Mouse (Mus musculus) MEL (cell line): ENCODE measurements at regions not wholly inside any gene's neighbourhood (a gene's known extent, or its start where the extent isn't known, plus 50 kb on each side); places are given as distances from the start of the nearest gene placed in this dataset.
"Not testable (repeated sequence)": the region's sequence is repeated elsewhere in the genome, so short reads cannot be mapped to it uniquely, and the experiment has no call there.

Experiments used
- DNase-seq: peaks from one replicate; pipeline ENCODE4 v3.0.0; 2011; ENCODE audit warnings: low read depth, low spot score
- H3K27ac ChIP-seq: 2 replicates; pipeline ENCODE4 v1.5.1; 2012; ENCODE audit warnings: low read depth, mild to moderate bottlenecking, control low read depth, low read length, moderate library complexity; ENCODE audit not compliant: control insufficient read depth
- H3K27me3 ChIP-seq, 2 experiments: fragments of 150-350 bp in 1 of 2; sonication (generic) in 1 of 2; 2 replicates each; pipeline ENCODE4 v1.6.1; 2012; ENCODE audit warnings: low read length in 2 of 2, mild to moderate bottlenecking in 2 of 2, improper control_type of control experiment in 1 of 2, moderate library complexity in 1 of 2; ENCODE audit not compliant: insufficient read depth in 2 of 2, control insufficient read depth in 1 of 2
- H3K36me3 ChIP-seq, 2 experiments: 2 replicates each; pipeline ENCODE4 v1.6.1; 2012 to 2014; ENCODE audit warnings: low read length in 2 of 2, improper control_type of control experiment in 1 of 2, inconsistent platforms in 1 of 2, mild to moderate bottlenecking in 1 of 2; ENCODE audit not compliant: insufficient read depth in 2 of 2, control insufficient read depth in 1 of 2
- H3K4me1 ChIP-seq, 2 experiments: fragments of 150-350 bp in 1 of 2; sonication (generic) in 1 of 2; 2 replicates each; pipeline ENCODE4 v1.6.1; 2012; ENCODE audit warnings: low read length in 2 of 2, improper control_type of control experiment in 1 of 2, mild to moderate bottlenecking in 1 of 2; ENCODE audit not compliant: insufficient read depth in 2 of 2, control insufficient read depth in 1 of 2
- H3K4me3 ChIP-seq, 2 experiments: fragments of 150-350 bp in 1 of 2; sonication (generic) in 1 of 2; 2 replicates each; pipeline ENCODE4 v1.5.1; 2012; ENCODE audit warnings: low read depth in 2 of 2, low read length in 2 of 2, mild to moderate bottlenecking in 2 of 2, moderate library complexity in 2 of 2, control low read depth in 1 of 2, improper control_type of control experiment in 1 of 2; ENCODE audit not compliant: control insufficient read depth in 1 of 2, insufficient read depth in 1 of 2
- H3K79me2 ChIP-seq: 2 replicates; pipeline ENCODE4 v1.6.1; 2012; ENCODE audit warnings: mild to moderate bottlenecking, low read length, moderate library complexity; ENCODE audit not compliant: control insufficient read depth, poor library complexity, insufficient read depth
- H3K9ac ChIP-seq: 2 replicates; pipeline ENCODE4 v1.6.1; 2012; ENCODE audit warnings: low read depth, mild to moderate bottlenecking, control low read depth, low read length, moderate library complexity; ENCODE audit not compliant: control insufficient read depth, poor library complexity, severe bottlenecking
- H3K9me3 ChIP-seq: fragments of 150-350 bp; sonication (generic); replicated peaks from 2 replicates; pipeline ENCODE4 v1.6.1; 2012; ENCODE audit warnings: mild to moderate bottlenecking, low read length, improper control_type of control experiment, moderate library complexity; ENCODE audit not compliant: insufficient read depth
- ELF1 ChIP-seq: IDR thresholded peaks from 2 replicates; pipeline ENCODE4 v1.6.1; 2014; ENCODE audit warnings: low read depth, mild to moderate bottlenecking, inconsistent platforms, low read length, improper control_type of control experiment, moderate library complexity
- GABPA ChIP-seq: IDR thresholded peaks from 2 replicates; pipeline ENCODE4 v1.6.1; 2012; ENCODE audit warnings: low read depth, mild to moderate bottlenecking, inconsistent platforms, low read length, improper control_type of control experiment, moderate library complexity
- KAT2A ChIP-seq: conservative IDR thresholded peaks from 2 replicates; pipeline ENCODE4 v1.6.1; 2012; ENCODE audit warnings: low read depth, low read length, improper control_type of control experiment, inconsistent platforms
- MAX ChIP-seq: IDR thresholded peaks from 2 replicates; pipeline ENCODE4 v1.6.1; 2011; ENCODE audit warnings: low read length, improper control_type of control experiment
- UBTF ChIP-seq: IDR thresholded peaks from 2 replicates; pipeline ENCODE4 v1.6.1; 2012; ENCODE audit warnings: low read depth, mild to moderate bottlenecking, inconsistent platforms, low read length, improper control_type of control experiment, moderate library complexity, borderline replicate concordance; ENCODE audit not compliant: insufficient read depth
- ZC3H11A ChIP-seq: IDR thresholded peaks from 2 replicates; pipeline ENCODE4 v1.6.1; 2012; ENCODE audit warnings: low read depth, mild to moderate bottlenecking, inconsistent platforms, low read length, improper control_type of control experiment

- Histone ChIP-seq H3K79me2 (no peaks in the 10 kb centered on the region), H3K36me3 (no peaks in the 10 kb centered on the region), H3K27ac (no peak overlapping the region), H3K9me3 (no peaks in the 10 kb centered on the region), H3K4me1 (no peaks in the 10 kb centered on the region), H3K9ac (no peak overlapping the region), H3K4me3 (no peak overlapping the region), H3K27me3 (no peaks in the 10 kb centered on the region)
- TF ChIP-seq ZC3H11A, result no peak
- TF ChIP-seq MAX, result no peak
- TF ChIP-seq ELF1, result no peak
- no peak for TF ChIP-seq GABPA
- no peak for TF ChIP-seq UBTF
- no peak for TF ChIP-seq KAT2A
- DNase-seq, result no peak
Measured at GRCm38 (mm10) chr12:92887747-92888146, 1038.8 kb upstream of the Sel1l start.

DNA sequence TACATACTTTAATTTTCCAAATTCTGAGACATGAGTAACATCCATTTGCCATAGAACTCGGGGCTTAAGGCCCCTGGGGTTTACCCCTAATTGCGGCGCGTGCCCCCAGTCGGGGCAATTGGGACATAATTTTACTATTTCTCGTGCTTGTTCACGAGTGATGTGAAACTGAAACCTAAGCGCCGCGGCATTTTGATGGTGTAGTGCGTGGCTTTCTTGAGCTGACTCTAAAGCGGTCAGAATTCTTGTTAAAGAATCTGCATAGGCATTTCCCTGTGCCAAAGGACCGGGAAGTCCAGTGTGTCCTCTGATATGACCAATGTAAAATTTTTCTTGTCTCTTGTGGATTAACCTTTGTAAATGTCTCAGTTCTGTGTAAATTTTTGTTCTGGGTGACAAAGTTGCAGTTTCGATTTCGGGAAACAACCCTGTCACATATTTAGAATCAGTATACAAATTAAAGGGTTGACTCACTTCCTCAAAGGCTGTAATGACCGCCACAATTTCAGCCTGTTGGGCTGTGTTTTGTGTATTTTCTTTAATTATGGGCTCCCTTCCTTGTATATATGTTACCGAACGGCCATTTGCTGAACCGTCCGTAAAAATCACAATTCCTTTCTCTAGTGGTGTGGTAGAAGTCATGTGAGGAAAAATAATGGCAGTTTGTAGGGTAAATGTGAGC is 1037.6 kb upstream of the Sel1l start:
- H3K4me3 ChIP-seq, H3K79me2 ChIP-seq, DNase-seq, H3K27ac ChIP-seq, H3K4me1 ChIP-seq, H3K9ac ChIP-seq, H3K9me3 ChIP-seq, H3K27me3 ChIP-seq, H3K36me3 ChIP-seq: not testable (repeated sequence)

GRCm38 (mm10) chr12:92884014-92884413 is 1035.1 kb upstream of the Sel1l start:
- H3K27me3 ChIP-seq, H3K4me1 ChIP-seq, H3K36me3 ChIP-seq, H3K4me3 ChIP-seq, H3K79me2 ChIP-seq, H3K9ac ChIP-seq, H3K9me3 ChIP-seq: not testable (repeated sequence)
- peak overlapping the region; percentile 42; the same call in 1 of the 2 replicates for H3K27ac ChIP-seq
- peak; percentile 9 for DNase-seq

DNA sequence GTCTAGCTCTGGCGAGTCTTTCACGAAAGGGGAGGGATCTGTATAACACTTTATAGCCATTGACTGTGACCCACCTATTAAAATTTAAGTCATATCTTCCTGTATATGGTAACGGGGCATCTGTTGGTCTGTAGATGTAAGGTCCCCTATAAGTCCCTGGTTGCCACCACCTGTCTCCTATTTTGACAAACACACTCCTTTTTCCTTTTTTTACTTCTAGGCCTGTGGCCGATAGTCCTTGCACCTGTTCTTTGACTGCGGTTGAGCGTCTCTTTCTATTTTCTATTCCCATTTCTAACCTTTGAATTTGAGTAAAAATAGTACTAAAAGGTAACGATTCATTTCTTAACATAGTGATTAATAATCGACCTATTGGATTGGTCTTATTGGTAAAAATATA is 1034.1 kb upstream of the Sel1l start:
- not testable (repeated sequence) for H3K4me1 ChIP-seq, H3K27me3 ChIP-seq, H3K36me3 ChIP-seq, H3K4me3 ChIP-seq, H3K9me3 ChIP-seq, DNase-seq, H3K79me2 ChIP-seq, H3K27ac ChIP-seq, H3K9ac ChIP-seq

- not testable (repeated sequence) for H3K4me3 ChIP-seq, H3K9me3 ChIP-seq, H3K27me3 ChIP-seq, H3K27ac ChIP-seq, DNase-seq, H3K4me1 ChIP-seq, H3K79me2 ChIP-seq, H3K36me3 ChIP-seq, H3K9ac ChIP-seq
Measured at GRCm38 (mm10) chr12:92882540-92882939, 1033.6 kb upstream of the Sel1l start.
